Mouse (Mus musculus): ENCODE results near the gene Zmynd8.

Gene Zmynd8

GRCm38 (mm10) chr2:165858453-165859384, 40.1 kb downstream of the Zmynd8 start:
- DNase-seq (ENCODE audit: low spot score), result no peak

GRCm38 (mm10) chr2:165857841-165858426, 40.9 kb downstream of the Zmynd8 start:
- DNase-seq (ENCODE audit: low spot score), result no peak

GRCm38 (mm10) chr2:165857395-165857831, 41.4 kb downstream of the Zmynd8 start:
- DNase-seq (ENCODE audit: low spot score), result no peak

GRCm38 (mm10) chr2:165856611-165857200, 42.1 kb downstream of the Zmynd8 start:
- DNase-seq (ENCODE audit: low spot score), result no peak

GRCm38 (mm10) chr2:165855641-165856301, 43.0 kb downstream of the Zmynd8 start:
- no peak for DNase-seq (ENCODE audit: low spot score)

GRCm38 (mm10) chr2:165854207-165854968, 44.4 kb downstream of the Zmynd8 start:
- no peak for DNase-seq (ENCODE audit: low spot score)

GRCm38 (mm10) chr2:165852896-165853633, 45.8 kb downstream of the Zmynd8 start:
- no peak for DNase-seq (ENCODE audit: low spot score)

GRCm38 (mm10) chr2:165852453-165852852, 46.4 kb downstream of the Zmynd8 start:
- no peak for DNase-seq (ENCODE audit: low spot score)

GRCm38 (mm10) chr2:165851811-165852415, 46.9 kb downstream of the Zmynd8 start:
- DNase-seq (ENCODE audit: low spot score), result no peak

GRCm38 (mm10) chr2:165850826-165851225, 48.0 kb downstream of the Zmynd8 start:
- DNase-seq (ENCODE audit: low spot score), result no peak

GRCm38 (mm10) chr2:165849129-165849528, 49.7 kb downstream of the Zmynd8 start:
- no peak for DNase-seq (ENCODE audit: low spot score)

GRCm38 (mm10) chr2:165846787-165847186, 52.0 kb downstream of the Zmynd8 start:
- DNase-seq (ENCODE audit: low spot score), result no peak

- DNase-seq (ENCODE audit: low spot score), result no peak
Observed at GRCm38 (mm10) chr2:165845490-165845889, 53.3 kb downstream of the Zmynd8 start.

GRCm38 (mm10) chr2:165843350-165843749, 55.5 kb downstream of the Zmynd8 start:
- no peak for DNase-seq (ENCODE audit: low spot score)

GRCm38 (mm10) chr2:165842241-165842640, 56.6 kb downstream of the Zmynd8 start:
- no peak for DNase-seq (ENCODE audit: low spot score)

- no peak for DNase-seq (ENCODE audit: low spot score)
Observed at GRCm38 (mm10) chr2:165841805-165842204, 57.0 kb downstream of the Zmynd8 start.

GRCm38 (mm10) chr2:165840852-165841251, 58.0 kb downstream of the Zmynd8 start:
- no peak for DNase-seq (ENCODE audit: low spot score)

- no peak for DNase-seq (ENCODE audit: low spot score)
Observed at GRCm38 (mm10) chr2:165839317-165839652, 59.5 kb downstream of the Zmynd8 start.

- no peak for DNase-seq (ENCODE audit: low spot score)
Observed at GRCm38 (mm10) chr2:165838606-165839316, 60.1 kb downstream of the Zmynd8 start.

- no peak for DNase-seq (ENCODE audit: low spot score)
Observed at GRCm38 (mm10) chr2:165834601-165835000, 64.2 kb downstream of the Zmynd8 start.

Measured in layer of hippocampus, adult 9-10 months (tissue).